Mouse (Mus musculus) embryo, embryonic 10 days (tissue): Measurements from ENCODE around the gene Lmo2.
"Not testable (repeated sequence)": the region's sequence is repeated elsewhere in the genome, so short reads cannot be mapped to it uniquely, and the experiment has no call there.

ENCODE experiments used
- DNase-seq: peaks from one replicate; pipeline ENCODE4 v3.0.0-alpha.2; 2015; ENCODE audit warnings: low spot score

Gene Lmo2

GRCm38 (mm10) chr2:103977716-103978115 lies 19.9 kb downstream of the Lmo2 start:
- DNase-seq: no peak

- DNase-seq: peak; percentile 82
Measured at GRCm38 (mm10) chr2:103982250-103982649, 24.5 kb downstream of the Lmo2 start.

GRCm38 (mm10) chr2:103983146-103983545 lies 25.4 kb downstream of the Lmo2 start:
- no peak for DNase-seq

GRCm38 (mm10) chr2:103987595-103987994 lies 29.8 kb downstream of the Lmo2 start:
- DNase-seq: not testable (repeated sequence)

GRCm38 (mm10) chr2:103989724-103990123 lies 31.9 kb downstream of the Lmo2 start:
- DNase-seq: no peak

- no peak for DNase-seq
Measured at GRCm38 (mm10) chr2:103991303-103991702, 33.5 kb downstream of the Lmo2 start.

GRCm38 (mm10) chr2:103992162-103992561 lies 34.4 kb downstream of the Lmo2 start:
- no peak for DNase-seq

GRCm38 (mm10) chr2:103992618-103993332 lies 35.0 kb downstream of the Lmo2 start:
- no peak for DNase-seq

GRCm38 (mm10) chr2:104001076-104001475 lies 43.3 kb downstream of the Lmo2 start:
- DNase-seq: peak; percentile 60

GRCm38 (mm10) chr2:104001861-104002260 lies 44.1 kb downstream of the Lmo2 start:
- DNase-seq: no peak

- peak; percentile 76 for DNase-seq
Measured at GRCm38 (mm10) chr2:104002711-104003413, 45.1 kb downstream of the Lmo2 start.

- DNase-seq: no peak
Measured at GRCm38 (mm10) chr2:104007793-104008519, 50.2 kb downstream of the Lmo2 start.

- DNase-seq: not testable (repeated sequence)
Measured at GRCm38 (mm10) chr2:104008853-104009252, 51.1 kb downstream of the Lmo2 start.

- no peak for DNase-seq
Measured at GRCm38 (mm10) chr2:104023096-104023495, 65.3 kb downstream of the Lmo2 start.

GRCm38 (mm10) chr2:104024656-104025055 lies 66.9 kb downstream of the Lmo2 start:
- no peak for DNase-seq

GRCm38 (mm10) chr2:104027458-104028138 lies 69.8 kb downstream of the Lmo2 start, which contains the start of gene Fbxo3:
Gene Fbxo3 (plus strand): TSS chr2:104027721.
- DNase-seq: peak; percentile 77

GRCm38 (mm10) chr2:104028139-104028723 lies 70.4 kb downstream of the Lmo2 start, which contains the start of gene 4931422A03Rik:
Gene 4931422A03Rik (minus strand): TSS chr2:104028361.
- peak; percentile 41 for DNase-seq

- DNase-seq: no peak
Measured at GRCm38 (mm10) chr2:104029074-104029473, 71.3 kb downstream of the Lmo2 start.

- DNase-seq: no peak
Measured at GRCm38 (mm10) chr2:104030381-104030780, 72.6 kb downstream of the Lmo2 start.
